Mouse (Mus musculus) large intestine, adult 2 months (tissue): ENCODE data around the gene Lrrc8d. TPM values are rescaled to one million over a fixed set of nuclear protein-coding genes. Genes with fewer than 3 reads are reported as not detected.

Experiments used
- DNase-seq: peaks from one replicate; pipeline ENCODE4 v3.0.0-alpha.2; 2012; ENCODE audit warnings: low read depth, low spot score
- WGBS: fragments of 180-500 bp; shearing (Covaris S2); methylation state at CpG from one replicate; pipeline ENCODE4 v1.1.7; 2018; 5-methylcytosine and 5-hydroxymethylcytosine counted together
- polyA plus RNA-seq: library from polyadenylated mRNA; depleted of rRNA; stranded (reverse); fragments of >200 nt; gene quantifications from 2 replicates; pipeline ENCODE4 v1.2.3, GENCODE M21; 2012; rRNA removed

Lrrc8d gene
- polyA plus RNA-seq, 1 experiment, result 9.9 TPM

GRCm38 (mm10) chr5:105872176-105872575, 172.4 kb downstream of the Lrrc8d start:
- DNase-seq, result no peak
- 56% methylated on average over 8 of the region's 8 CpGs for WGBS

- DNase-seq, result no peak
- 38% methylated on average over 7 of the region's 7 CpGs for WGBS
Observed at GRCm38 (mm10) chr5:105872916-105873315, 173.1 kb downstream of the Lrrc8d start.

GRCm38 (mm10) chr5:105873774-105874173, 174.0 kb downstream of the Lrrc8d start:
- 35% methylated on average over 3 of the region's 3 CpGs for WGBS
- no peak for DNase-seq

- no peak for DNase-seq
- WGBS, result 96% methylated on average over 11 of the region's 11 CpGs
Observed at GRCm38 (mm10) chr5:105874476-105874875, 174.7 kb downstream of the Lrrc8d start.

- DNase-seq, result peak; percentile 82
- WGBS, result 1% methylated on average over 81 of the region's 83 CpGs
Observed at GRCm38 (mm10) chr5:105876068-105876924, 176.5 kb downstream of the Lrrc8d start, which contains the start of gene Zfp326. TSS of gene Zfp326 (plus strand) at chr5:105876565.

GRCm38 (mm10) chr5:105876925-105877774, 177.4 kb downstream of the Lrrc8d start:
- DNase-seq, result no peak
- WGBS, result under 1% methylated on average over 46 of the region's 46 CpGs

Other genes with a start within 250 kb of the Lrrc8d start
- gene Lrrc8c, start 180.6 kb upstream of the Lrrc8d start, polyA plus RNA-seq, result 3.8 and 11.7 TPM in 2 replicates
- 3.7 and 5.0 TPM in 2 replicates for gene Zfp326, start 176.6 kb downstream of the Lrrc8d start, polyA plus RNA-seq